Mouse (Mus musculus): ENCODE results near the gene Gm45717. TPM values are rescaled to one million over a fixed set of nuclear protein-coding genes. Genes with fewer than 3 reads are reported as not detected.

The Gm45717 gene
- total and polyA plus RNA-seq, 3 experiments: not detected

- H3K4me3 ChIP-seq (ENCODE audit: control insufficient read depth in 1 of 2, insufficient read depth in 1 of 2, low read depth in 2 of 2, low read length in 2 of 2): no peak overlapping the region
- no peak for DNase-seq (ENCODE audit: low read depth, low spot score)
- no peak overlapping the region for H3K27ac ChIP-seq (ENCODE audit: control insufficient read depth, low read depth, low read length)
- no peaks in the 10 kb centered on the region for H3K27me3 ChIP-seq (ENCODE audit: control insufficient read depth in 1 of 2, insufficient read depth in 2 of 2, low read length in 2 of 2)
- no peak overlapping the region for H3K9ac ChIP-seq (ENCODE audit: control insufficient read depth, low read depth, low read length, poor library complexity, severe bottlenecking)
- peaks cover 0 to 19% of the 10 kb centered on the region in 2 experiments; a peak in 2 of 4 replicates for H3K36me3 ChIP-seq (ENCODE audit: control insufficient read depth in 1 of 2, insufficient read depth in 2 of 2, low read length in 2 of 2)
- TF ChIP-seq ETS1 (IDR thresholded peaks at IDR 0.05; ENCODE audit: low read depth, low read length) (no peak), POLR2AphosphoS5 (IDR thresholded peaks at IDR 0.05; ENCODE audit: borderline replicate concordance, low read depth, low read length) (no peak), ZC3H11A (IDR thresholded peaks at IDR 0.05; ENCODE audit: low read depth, low read length) (no peak), CTCF (IDR thresholded peaks at IDR 0.05 in 2 of 3, conservative IDR thresholded peaks at IDR 0.05 in 1 of 3; ENCODE audit: control insufficient read depth in 1 of 3, insufficient read depth in 1 of 3, low read depth in 2 of 3, low read length in 3 of 3, poor library complexity in 1 of 3, severe bottlenecking in 1 of 3) (no peak), EP300 (IDR thresholded peaks at IDR 0.05; ENCODE audit: low read depth in 1 of 2, low read length in 2 of 2) (no peak), RCOR1 (IDR thresholded peaks at IDR 0.05; ENCODE audit: low read depth, low read length) (no peak), CHD1 (IDR thresholded peaks at IDR 0.05; ENCODE audit: low read depth, low read length) (no peak), MYC (IDR thresholded peaks at IDR 0.05; ENCODE audit: low read depth, low read length) (no peak), NELFE (IDR thresholded peaks at IDR 0.05; ENCODE audit: low read depth, low read length) (no peak), KAT2A (conservative IDR thresholded peaks at IDR 0.05; ENCODE audit: low read depth, low read length) (no peak)
- peaks cover 15% of the 10 kb centered on the region for H3K79me2 ChIP-seq (ENCODE audit: control insufficient read depth, insufficient read depth, low read length, poor library complexity)
- H3K9me3 ChIP-seq (replicated peaks; ENCODE audit: insufficient read depth, low read length): no peaks in the 10 kb centered on the region
- H3K4me1 ChIP-seq (ENCODE audit: control insufficient read depth in 1 of 2, insufficient read depth in 2 of 2, low read length in 2 of 2): peaks cover 0 to 22% of the 10 kb centered on the region in 2 experiments; a peak in 3 of 4 replicates
Observed at GRCm38 (mm10) chr7:140949255-140949654, 6.5 kb downstream of the Gm45717 start.

- H3K4me1 ChIP-seq (ENCODE audit: control insufficient read depth in 1 of 2, insufficient read depth in 2 of 2, low read length in 2 of 2): peaks cover 0 to 16% of the 10 kb centered on the region in 2 experiments; a peak in 3 of 4 replicates
- TF ChIP-seq MXI1 (IDR thresholded peaks at IDR 0.05; ENCODE audit: low read depth, low read length) (no peak), MEF2A (IDR thresholded peaks at IDR 0.05; ENCODE audit: extremely low read depth, insufficient replicate concordance, low read depth, low read length, poor library complexity, severe bottlenecking) (no peak), RAD21 (IDR thresholded peaks at IDR 0.05; ENCODE audit: low read depth, low read length) (no peak), UBTF (IDR thresholded peaks at IDR 0.05; ENCODE audit: borderline replicate concordance, insufficient read depth, low read depth, low read length) (no peak), TBP (IDR thresholded peaks at IDR 0.05; ENCODE audit: low read depth, low read length) (no peak), EP300 (IDR thresholded peaks at IDR 0.05; ENCODE audit: low read depth in 1 of 2, low read length in 2 of 2) (no peak), SIN3A (IDR thresholded peaks at IDR 0.05; ENCODE audit: low read length) (no peak), MYB (IDR thresholded peaks at IDR 0.05; ENCODE audit: low read depth, low read length) (no peak)
- no peaks in the 10 kb centered on the region for H3K9me3 ChIP-seq (replicated peaks; ENCODE audit: insufficient read depth, low read length)
- peaks cover 4% of the 10 kb centered on the region for H3K79me2 ChIP-seq (ENCODE audit: control insufficient read depth, insufficient read depth, low read length, poor library complexity)
- H3K9ac ChIP-seq (ENCODE audit: control insufficient read depth, low read depth, low read length, poor library complexity, severe bottlenecking): no peak overlapping the region
- peaks cover 0 to 9% of the 10 kb centered on the region in 2 experiments; a peak in 2 of 4 replicates for H3K36me3 ChIP-seq (ENCODE audit: control insufficient read depth in 1 of 2, insufficient read depth in 2 of 2, low read length in 2 of 2)
- H3K4me3 ChIP-seq (ENCODE audit: control insufficient read depth in 1 of 2, insufficient read depth in 1 of 2, low read depth in 2 of 2, low read length in 2 of 2): no peak overlapping the region
- DNase-seq (ENCODE audit: low read depth, low spot score): no peak
- H3K27ac ChIP-seq (ENCODE audit: control insufficient read depth, low read depth, low read length): no peak overlapping the region
- H3K27me3 ChIP-seq (ENCODE audit: control insufficient read depth in 1 of 2, insufficient read depth in 2 of 2, low read length in 2 of 2): no peaks in the 10 kb centered on the region
Observed at GRCm38 (mm10) chr7:140948161-140948560, 7.6 kb downstream of the Gm45717 start.
